Mouse (Mus musculus): Measurements from ENCODE around the gene Ttc21a.

- TF ChIP-seq TCF12 (IDR thresholded peaks at IDR 0.05; ENCODE audit: low read depth, low read length) = no peak
- TF ChIP-seq MAFK (IDR thresholded peaks at IDR 0.05; ENCODE audit: borderline replicate concordance, low read depth, low read length) = no peak
- TF ChIP-seq CTCF (IDR thresholded peaks at IDR 0.05 in 2 of 3, conservative IDR thresholded peaks at IDR 0.05 in 1 of 3; ENCODE audit: control insufficient read depth in 1 of 3, insufficient read depth in 1 of 3, low read depth in 2 of 3, low read length in 3 of 3, poor library complexity in 1 of 3, severe bottlenecking in 1 of 3) = no peak
- no peak for TF ChIP-seq EP300 (IDR thresholded peaks at IDR 0.05; ENCODE audit: low read depth in 1 of 2, low read length in 2 of 2)
- TF ChIP-seq CHD2 (IDR thresholded peaks at IDR 0.05; ENCODE audit: low read length) = no peak
- no peak for TF ChIP-seq MAX (IDR thresholded peaks at IDR 0.05; ENCODE audit: low read length)
- no peak for TF ChIP-seq TAL1 (IDR thresholded peaks at IDR 0.05; ENCODE audit: low read length)
- TF ChIP-seq POLR2A (IDR thresholded peaks at IDR 0.05; ENCODE audit: control insufficient read depth in 1 of 2, insufficient read depth in 1 of 2, low read depth in 1 of 2, low read length in 2 of 2, poor library complexity in 1 of 2) = no peak
- TF ChIP-seq USF1 (IDR thresholded peaks at IDR 0.05; ENCODE audit: low read depth, low read length) = no peak
- no peak for TF ChIP-seq POLR2AphosphoS5 (IDR thresholded peaks at IDR 0.05; ENCODE audit: borderline replicate concordance, low read depth, low read length)
- TF ChIP-seq MYB (IDR thresholded peaks at IDR 0.05; ENCODE audit: low read depth, low read length) = no peak
- no peak for TF ChIP-seq POLR2AphosphoS2 (IDR thresholded peaks at IDR 0.05; ENCODE audit: low read length)
- no peak for TF ChIP-seq GATA1 (IDR thresholded peaks at IDR 0.05; ENCODE audit: low read depth, low read length)
- TF ChIP-seq MAZ (IDR thresholded peaks at IDR 0.05; ENCODE audit: low read depth, low read length) = no peak
Observed at GRCm38 (mm10) chr9:119996080-119996479, 58.7 kb downstream of the Ttc21a start.
